Mouse (Mus musculus) testis, adult 2 months (tissue): ENCODE results near the gene Gm20388. TPM values are rescaled to one million over a fixed set of nuclear protein-coding genes. Genes with fewer than 3 reads are reported as not detected.

ENCODE experiments used
- H3K27ac ChIP-seq: fragments of 200-500 bp; 2 replicates; pipeline ENCODE4 v1.5.1; 2012; ENCODE audit warnings: low read depth, low read length; ENCODE audit not compliant: control insufficient read depth, insufficient read depth
- H3K27me3 ChIP-seq: fragments of 200-500 bp; 2 replicates; pipeline ENCODE4 v1.6.1; 2012; ENCODE audit warnings: mild to moderate bottlenecking, low read length, moderate library complexity; ENCODE audit not compliant: control insufficient read depth, insufficient read depth
- H3K36me3 ChIP-seq: fragments of 200-500 bp; 2 replicates; pipeline ENCODE4 v1.6.1; 2012; ENCODE audit warnings: mild to moderate bottlenecking, low read length; ENCODE audit not compliant: control insufficient read depth, insufficient read depth
- H3K4me1 ChIP-seq: fragments of 200-500 bp; 2 replicates; pipeline ENCODE4 v1.6.1; 2012; ENCODE audit warnings: low read length; ENCODE audit not compliant: control insufficient read depth, insufficient read depth
- H3K4me3 ChIP-seq: fragments of 200-500 bp; 2 replicates; pipeline ENCODE4 v1.5.1; 2012; ENCODE audit warnings: low read depth, mild to moderate bottlenecking, low read length, moderate library complexity, mixed read lengths; ENCODE audit not compliant: control insufficient read depth
- CTCF ChIP-seq: fragments of 200-500 bp; IDR thresholded peaks from 2 replicates; pipeline ENCODE4 v1.5.1; 2012; ENCODE audit warnings: low read depth, mild to moderate bottlenecking, inconsistent platforms, low read length, moderate library complexity; ENCODE audit not compliant: control insufficient read depth, insufficient read depth, insufficient replicate concordance
- POLR2A ChIP-seq: fragments of 200-500 bp; IDR thresholded peaks from 2 replicates; pipeline ENCODE4 v1.6.1; 2012; ENCODE audit warnings: low read depth, mild to moderate bottlenecking, inconsistent platforms, low read length, moderate library complexity; ENCODE audit not compliant: control insufficient read depth
- polyA plus RNA-seq: library from polyadenylated mRNA; depleted of rRNA; stranded (reverse); fragments of >200 nt; gene quantifications from 2 replicates; pipeline ENCODE4 v1.2.3, GENCODE M21; 2012

Gene Gm20388
- polyA plus RNA-seq, 1 experiment: 5.6 TPM

DNA sequence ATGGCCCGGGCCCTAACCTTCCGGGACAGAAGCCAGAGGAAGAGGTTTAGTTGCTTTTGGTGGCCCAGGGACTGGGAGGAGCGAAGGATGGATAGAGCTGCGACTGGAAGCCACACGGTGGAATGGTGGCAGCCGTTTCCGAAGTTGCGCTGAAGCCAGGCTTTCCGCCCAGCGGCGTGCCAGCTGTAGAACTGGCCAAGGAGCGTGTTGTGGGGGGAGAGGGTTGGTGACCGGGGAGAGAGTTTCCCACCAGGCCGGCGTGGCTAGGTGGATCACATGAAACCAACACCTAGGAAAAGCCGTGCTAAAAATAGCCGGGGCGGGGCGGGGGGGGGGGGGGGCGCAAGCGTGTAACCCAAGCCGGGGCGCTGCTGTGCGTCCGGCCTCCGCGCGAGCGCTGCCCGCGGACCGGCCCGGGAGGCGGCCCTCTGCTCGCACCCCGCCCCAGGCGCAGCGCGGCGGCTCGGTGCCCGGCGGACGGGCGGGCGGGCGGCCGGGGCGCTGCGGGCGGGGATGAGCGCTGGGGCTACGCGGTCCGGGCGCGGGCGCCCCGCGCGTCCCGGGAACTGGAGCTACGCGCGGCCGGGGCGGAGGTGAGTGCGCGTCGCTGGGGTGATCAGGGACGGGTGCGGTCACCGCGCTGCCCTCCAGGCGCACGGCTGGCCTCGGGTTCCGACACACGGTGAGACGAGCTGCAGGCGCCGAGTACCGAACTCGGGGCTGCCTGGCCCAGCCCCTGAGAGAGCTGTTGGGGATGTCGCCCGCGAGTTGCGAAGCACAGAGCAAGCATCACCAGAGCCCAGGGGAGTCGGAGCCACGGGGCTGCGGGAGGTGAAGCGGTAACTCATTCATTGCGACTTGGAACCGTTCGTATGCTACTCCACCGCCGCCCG is 2319.4 kb downstream of the Gm20388 start:
- no peaks in the 10 kb centered on the region for H3K27me3 ChIP-seq

DNA sequence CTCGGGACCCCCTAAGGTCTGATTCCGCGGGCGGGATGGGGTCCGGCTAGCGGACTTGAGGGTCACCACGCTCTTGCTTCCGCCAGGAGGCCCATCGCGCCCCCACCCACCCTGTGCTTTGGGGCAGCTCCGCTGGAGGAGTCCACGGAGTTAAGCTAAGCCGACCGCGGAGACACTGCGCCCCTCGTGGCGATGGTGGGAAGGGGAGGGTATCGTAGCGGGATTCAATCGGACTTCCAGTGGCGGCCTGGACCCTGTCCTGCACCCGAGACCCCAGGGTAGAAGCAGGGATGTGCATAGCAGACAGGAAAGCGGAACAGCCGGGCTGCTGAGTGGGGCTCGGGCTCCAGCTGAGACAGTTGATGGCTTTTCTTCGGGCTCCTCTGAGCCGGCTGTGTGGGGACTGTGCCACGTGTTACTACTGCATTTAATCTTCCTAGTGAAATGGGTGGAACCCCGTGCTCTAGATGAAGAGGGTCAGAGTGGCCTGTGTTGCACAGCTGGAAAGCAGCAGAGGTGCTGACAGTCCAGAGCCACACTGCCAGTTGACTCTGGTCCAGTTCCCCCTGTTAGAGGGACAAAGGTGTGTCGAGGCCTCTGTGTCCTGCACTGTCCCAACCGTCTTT is 2320.2 kb downstream of the Gm20388 start:
- Histone ChIP-seq H3K36me3 (no peaks in the 10 kb centered on the region), H3K4me1 (peaks cover 9% of the 10 kb centered on the region), H3K4me3 (peak overlapping the region; percentile 43), H3K27me3 (no peaks in the 10 kb centered on the region), H3K27ac (no peak overlapping the region)
- peak; percentile 61; the same call in 1 of the 2 replicates for TF ChIP-seq CTCF
- no peak for TF ChIP-seq POLR2A

More for the DNA sequence above, 2319.4 kb downstream of the Gm20388 start:
- Histone ChIP-seq H3K36me3 (no peaks in the 10 kb centered on the region), H3K4me1 (peaks cover 9% of the 10 kb centered on the region), H3K27ac (no peak overlapping the region), H3K4me3 (peak overlapping the region; percentile 43)
- TF ChIP-seq POLR2A (no peak), CTCF (no peak)

DNA sequence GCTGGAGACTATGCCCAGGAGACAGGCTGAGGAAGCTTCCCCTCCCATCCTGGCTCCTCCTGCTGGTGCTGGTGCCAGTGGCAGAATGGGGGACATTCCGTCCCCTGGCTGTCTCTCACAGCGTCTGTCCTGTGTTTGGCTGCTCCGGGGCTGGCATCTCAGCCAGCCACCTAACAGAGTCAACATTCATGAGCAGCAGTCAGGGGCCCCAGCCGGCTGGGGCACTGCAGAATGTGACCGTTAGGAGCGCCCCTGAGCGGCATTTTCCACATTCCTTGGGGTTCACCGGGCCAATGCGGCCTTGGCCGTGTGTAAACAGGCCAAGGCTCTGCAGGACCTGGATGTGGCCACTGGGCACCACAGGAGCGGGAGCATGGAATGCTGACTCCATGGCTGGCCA is 2323.4 kb downstream of the Gm20388 start:
- Histone ChIP-seq H3K4me1 (peaks cover 9% of the 10 kb centered on the region), H3K27me3 (no peaks in the 10 kb centered on the region), H3K36me3 (no peaks in the 10 kb centered on the region), H3K4me3 (no peak overlapping the region), H3K27ac (no peak overlapping the region)
- TF ChIP-seq POLR2A (no peak), CTCF (peak; percentile 21; the same call in 1 of the 2 replicates)

DNA sequence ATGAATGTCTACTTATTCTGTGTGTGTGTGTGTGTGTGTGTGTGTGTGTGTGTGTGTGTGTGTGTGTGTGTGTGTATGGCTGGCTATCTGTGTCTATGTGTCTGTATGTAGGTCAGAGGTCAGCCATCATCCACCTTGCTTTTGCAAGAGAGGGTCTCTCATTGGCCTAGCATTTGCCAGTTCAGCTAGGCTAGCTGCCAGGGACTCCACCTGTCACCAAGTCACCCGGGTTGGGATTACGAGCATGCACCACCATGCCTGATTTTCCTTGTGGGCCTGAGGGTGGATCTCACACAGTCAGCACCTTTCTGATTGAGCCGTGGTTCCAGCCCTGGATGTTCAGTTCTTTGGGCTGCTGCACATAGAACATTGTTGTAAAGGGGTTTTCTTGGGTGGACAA is 2325.9 kb downstream of the Gm20388 start:
- Histone ChIP-seq H3K4me1 (peaks cover 4% of the 10 kb centered on the region), H3K4me3 (no peak overlapping the region), H3K36me3 (no peaks in the 10 kb centered on the region), H3K27ac (no peak overlapping the region), H3K27me3 (no peaks in the 10 kb centered on the region)
- TF ChIP-seq POLR2A (no peak), CTCF (no peak)

DNA sequence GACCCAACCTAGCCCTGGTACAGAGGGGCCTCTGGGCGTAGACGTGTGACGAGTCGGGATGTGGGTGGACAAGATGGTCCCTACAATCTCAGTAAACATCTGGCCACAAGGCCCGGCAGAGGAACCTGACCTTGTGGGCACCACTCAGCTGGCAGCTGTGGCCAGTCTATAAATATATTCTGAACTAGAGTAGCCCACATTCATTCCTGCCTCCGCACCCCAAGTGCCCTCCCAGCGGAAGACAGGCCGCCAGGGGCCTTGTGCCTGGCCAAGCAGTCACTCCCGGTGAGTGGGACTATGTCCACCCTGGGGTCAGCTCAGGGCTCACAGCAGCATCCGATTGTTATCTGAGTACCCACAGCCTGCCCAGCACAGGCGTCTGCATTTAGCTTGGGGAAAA is 2327.6 kb downstream of the Gm20388 start:
- no peak for TF ChIP-seq POLR2A
- no peak for TF ChIP-seq CTCF
- Histone ChIP-seq H3K27ac (no peak overlapping the region), H3K4me3 (no peak overlapping the region), H3K4me1 (peaks cover 4% of the 10 kb centered on the region), H3K36me3 (no peaks in the 10 kb centered on the region), H3K27me3 (no peaks in the 10 kb centered on the region)

DNA sequence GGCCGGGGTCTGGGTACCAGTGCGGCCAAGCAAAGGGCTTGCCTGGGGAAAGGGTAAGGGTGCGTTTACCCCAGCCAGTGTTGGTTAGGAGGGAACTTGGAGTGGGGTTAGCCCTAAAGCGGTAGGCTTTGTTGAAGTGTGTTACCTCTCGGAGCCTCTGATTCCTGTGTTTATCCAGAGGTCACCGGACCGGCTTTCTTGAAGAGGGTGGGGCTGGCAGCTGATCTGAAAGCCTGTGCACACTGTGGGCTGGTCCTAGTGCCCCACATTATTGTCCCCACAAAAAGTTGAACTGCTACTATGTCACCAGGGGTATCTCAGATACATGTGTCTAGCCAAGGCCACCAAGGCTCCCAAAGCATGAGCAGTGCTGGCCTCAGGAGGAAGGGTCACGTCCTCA is 2328.1 kb downstream of the Gm20388 start:
- Histone ChIP-seq H3K27ac (no peak overlapping the region), H3K4me3 (no peak overlapping the region), H3K27me3 (no peaks in the 10 kb centered on the region), H3K4me1 (peaks cover 4% of the 10 kb centered on the region), H3K36me3 (no peaks in the 10 kb centered on the region)
- no peak for TF ChIP-seq CTCF
- no peak for TF ChIP-seq POLR2A

DNA sequence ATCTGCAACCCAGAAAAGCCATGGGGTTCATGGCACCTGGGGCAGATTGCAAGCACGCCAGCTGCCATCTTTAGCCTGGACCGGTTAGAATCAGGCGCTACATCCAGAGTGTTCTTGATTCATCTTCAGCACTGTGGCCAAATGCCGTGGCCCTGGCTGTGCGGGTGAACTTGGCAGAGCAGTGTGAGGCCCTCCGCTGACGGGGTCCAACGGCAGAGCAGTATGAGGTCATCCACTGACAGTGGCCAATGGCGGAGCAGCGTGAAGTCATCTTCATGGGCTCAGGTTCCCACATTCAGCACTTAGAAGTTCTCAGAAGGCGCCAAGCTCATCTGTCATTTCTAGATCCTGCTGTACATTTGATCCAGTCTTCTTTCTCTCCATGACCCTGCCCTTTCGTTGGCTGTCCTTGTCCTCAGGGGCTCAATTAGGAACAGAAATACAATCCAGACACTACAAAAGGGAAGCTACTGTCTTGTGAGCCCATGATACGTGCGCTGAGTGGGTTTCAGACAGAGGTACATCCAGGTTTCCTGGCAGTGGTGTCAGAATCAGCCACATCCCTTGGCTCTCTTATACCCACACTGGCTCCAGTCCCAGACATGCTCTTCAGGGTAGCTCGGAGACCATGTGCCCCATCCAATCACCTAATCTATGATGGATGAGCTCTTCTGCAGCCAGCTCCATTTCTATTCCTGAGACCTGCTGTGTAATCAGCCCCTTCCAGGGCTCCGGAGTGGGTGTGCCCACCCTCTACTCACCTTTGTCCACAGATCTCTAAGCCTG is 2329.8 kb downstream of the Gm20388 start:
- TF ChIP-seq POLR2A: no peak
- no peak for TF ChIP-seq CTCF
- no peaks in the 10 kb centered on the region for H3K4me1 ChIP-seq
- no peak overlapping the region for H3K27ac ChIP-seq
- H3K27me3 ChIP-seq: no peaks in the 10 kb centered on the region
- H3K4me3 ChIP-seq: no peak overlapping the region
- H3K36me3 ChIP-seq: no peaks in the 10 kb centered on the region
